Mouse (Mus musculus) CD4-positive helper T cell, adult 2 months (primary cell): Measurements from ENCODE around the gene Pnp2.
"Not testable (repeated sequence)": the region's sequence is repeated elsewhere in the genome, so short reads cannot be mapped to it uniquely, and the experiment has no call there.

ENCODE experiments used
- DNase-seq: peaks from one replicate; pipeline ENCODE4 v3.0.0-alpha.2; 2012; ENCODE audit warnings: low read depth, missing footprints, low spot score

Gene Pnp2

DNA sequence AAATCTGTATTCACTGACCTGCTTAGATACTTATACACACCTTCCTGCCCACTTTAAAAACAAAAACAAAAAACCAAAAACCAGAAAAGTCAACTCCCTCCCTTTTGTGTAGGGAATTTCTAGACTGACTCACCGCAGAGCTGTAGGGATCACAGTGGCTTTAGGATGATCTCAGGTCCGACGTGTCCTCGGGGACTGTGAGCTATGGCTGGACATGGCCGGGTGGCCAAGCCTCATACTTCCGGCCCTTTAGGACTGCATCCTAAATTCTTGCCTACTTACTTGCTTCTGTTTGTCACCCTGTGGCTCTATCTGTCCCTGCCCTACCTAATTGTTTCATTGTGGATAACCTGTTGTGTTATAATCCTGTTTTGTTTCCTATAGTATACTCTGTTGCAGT is 932 bp downstream of the Pnp2 start:
- DNase-seq: not testable (repeated sequence)

DNA sequence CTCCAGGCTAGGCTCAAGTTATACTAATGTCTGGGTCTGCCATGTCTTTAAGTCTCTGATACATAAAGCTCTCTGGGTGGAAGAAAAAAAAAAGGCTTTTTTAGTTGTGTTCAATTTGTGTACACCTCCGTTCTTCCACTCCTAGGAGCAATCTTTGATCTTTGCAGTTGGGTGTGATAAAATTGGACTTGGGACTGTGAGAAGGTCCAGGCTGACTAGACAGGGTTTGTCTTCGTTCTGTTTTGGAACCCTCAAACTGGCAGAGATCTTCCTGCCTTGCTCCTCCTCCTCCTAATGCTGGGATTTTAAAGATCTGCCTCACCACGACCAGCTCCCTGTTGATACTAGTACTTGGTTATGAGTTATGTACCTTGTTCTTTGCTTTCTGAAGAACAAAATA is 1.4 kb downstream of the Pnp2 start:
- DNase-seq: not testable (repeated sequence)

DNA sequence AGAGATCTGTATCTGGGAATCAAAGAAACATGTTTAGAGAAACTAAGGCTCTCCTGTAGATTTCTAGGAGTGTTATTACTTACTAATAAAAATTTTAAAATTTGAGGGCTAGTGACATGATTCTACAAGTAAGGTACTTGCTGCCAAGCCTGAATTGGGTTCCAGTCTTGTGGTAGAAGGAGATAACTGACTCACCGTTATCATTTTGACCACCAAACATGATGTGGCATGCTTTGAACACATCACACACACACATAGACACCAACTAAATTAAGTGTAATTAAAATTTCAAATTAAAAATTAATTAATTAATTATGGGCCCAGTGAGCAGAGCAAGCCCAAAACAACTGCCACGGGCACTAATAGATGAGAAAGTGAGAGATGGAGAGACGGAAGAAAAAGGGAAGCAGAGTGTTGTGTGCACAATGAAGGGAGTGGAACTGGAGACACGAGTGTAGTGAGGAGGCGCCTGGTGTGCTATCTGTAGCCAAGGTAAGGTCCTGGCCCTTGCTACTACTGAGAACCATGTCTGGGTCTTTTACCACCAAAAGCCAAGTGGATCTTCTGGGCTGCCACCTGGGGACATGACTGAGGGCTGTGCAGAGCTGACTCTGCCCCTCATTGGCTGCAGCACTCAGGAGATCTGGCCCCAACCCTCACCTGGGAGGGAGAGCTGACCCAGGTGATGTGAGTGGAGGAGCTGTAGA is 2.6 kb downstream of the Pnp2 start:
- not testable (repeated sequence) for DNase-seq

DNA sequence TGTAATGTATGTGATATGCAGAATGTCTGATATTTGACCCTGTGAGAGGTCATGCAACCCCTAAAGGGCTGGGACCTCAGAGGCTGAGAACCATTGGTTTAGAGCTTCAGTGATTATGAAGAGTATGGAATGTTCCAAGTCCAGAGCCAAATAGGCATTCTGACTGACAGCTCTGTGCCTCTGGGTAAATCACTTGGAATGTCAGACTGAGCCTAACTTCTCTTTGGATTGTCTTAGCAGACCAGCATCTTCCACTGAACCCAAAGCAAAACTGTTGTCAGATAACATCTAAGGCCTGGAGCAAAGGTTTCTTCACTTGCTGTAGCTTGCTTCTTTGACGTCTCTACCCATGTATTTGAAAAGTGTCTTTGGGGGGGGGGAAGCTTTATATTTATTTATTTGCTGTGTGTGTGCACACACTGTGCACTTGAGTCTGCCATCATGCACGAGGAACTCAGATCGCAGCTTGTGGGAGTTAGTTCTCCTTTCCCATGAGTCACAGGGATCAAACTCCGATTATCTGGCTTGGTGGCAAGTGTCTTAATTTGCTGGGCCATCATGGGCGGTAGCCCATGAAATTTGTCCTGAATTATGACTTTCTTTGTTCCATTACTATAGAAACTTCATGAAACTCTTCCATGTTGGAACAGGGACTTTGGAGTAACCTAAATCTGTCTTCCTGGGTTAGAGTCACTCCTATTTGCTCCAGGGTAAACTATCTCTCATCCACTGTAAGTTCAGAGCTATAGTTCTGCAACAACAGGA is 12.6 kb downstream of the Pnp2 start:
- no peak for DNase-seq

DNA sequence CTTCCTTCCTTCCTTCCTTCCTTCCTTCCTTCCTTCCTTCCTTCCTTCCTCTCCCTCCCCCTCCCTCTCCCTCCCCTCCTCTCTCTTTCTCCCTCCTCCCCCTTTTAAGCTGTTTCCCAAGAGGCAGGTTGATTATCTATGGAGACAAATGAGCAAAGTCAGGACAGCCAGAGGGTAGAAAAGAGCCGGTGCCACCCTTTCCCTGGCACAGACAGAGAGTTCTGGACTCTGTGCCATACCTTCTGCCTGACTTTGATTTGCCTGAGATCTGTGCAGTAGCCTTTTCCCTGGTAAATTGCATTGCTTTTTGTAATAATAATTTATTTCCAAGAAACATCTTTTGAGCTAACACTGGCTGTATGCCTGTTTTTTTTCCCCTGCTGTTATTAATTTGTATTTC is 13.2 kb downstream of the Pnp2 start:
- DNase-seq: no peak

DNA sequence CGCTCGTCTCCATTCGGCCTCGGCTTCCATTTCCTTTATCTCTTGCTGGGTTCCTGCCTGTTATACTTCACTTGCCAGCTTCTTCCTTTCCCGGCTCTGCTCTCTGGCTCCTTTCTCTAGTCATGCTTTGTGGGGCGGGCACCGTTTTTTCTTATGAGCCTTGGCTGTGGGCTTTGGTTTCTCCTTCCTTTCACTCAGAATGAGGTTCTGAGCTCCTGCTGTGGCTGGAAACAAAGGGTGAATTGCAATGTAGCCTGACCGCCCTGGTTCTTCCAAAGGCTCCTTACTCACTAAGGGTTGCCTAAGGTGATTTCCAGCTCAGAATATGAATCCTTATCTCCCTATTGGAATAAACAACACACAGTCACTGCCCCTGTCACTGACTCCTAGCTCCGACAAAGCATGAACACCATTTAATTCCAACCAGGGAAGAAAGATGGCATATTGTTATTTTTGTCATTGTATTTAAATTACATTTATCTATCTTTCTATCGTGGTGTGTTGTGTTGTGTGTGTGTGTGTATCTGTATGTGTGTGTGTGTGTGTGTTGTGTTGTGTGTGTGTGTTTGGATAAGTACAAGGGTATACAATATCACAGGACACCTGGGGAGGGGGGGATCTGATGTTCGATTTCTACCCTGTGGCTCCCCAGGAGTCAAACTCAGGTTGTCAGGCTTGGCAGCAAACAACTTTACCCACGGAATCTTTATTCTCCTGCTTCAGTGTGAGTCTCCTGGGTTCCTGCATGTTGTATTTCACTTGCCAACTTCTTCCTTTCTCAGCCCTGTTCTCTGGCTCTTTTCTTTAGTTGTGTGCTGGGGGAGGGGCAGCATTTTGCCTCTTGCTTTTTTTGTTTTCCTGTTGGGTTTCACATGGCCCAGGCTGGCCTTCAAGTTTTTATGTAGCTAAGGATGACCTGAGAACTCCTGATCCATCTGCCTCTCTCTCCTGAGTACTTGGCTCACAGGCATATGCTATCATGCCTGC is 14.1 kb downstream of the Pnp2 start:
- no peak for DNase-seq

DNA sequence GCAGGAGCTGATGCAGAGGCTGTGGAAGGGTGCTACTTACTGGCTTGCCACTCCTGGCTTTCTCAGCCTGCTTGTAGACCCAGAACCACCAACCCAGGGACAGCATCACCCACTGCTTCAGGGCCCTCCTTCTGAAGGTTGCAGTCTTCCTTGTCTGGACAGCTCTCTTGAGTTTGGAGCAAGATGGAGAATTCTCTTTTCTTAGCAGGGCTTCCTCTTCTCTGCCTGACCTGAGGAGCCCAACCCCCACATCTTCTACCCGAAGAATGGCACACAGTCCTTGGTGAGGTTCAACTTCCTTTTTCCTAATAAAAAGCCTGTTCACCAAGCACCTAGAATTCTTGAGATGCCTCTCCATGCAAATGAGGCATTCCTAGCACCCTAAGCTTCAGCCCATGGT is 15.0 kb downstream of the Pnp2 start:
- DNase-seq: no peak

DNA sequence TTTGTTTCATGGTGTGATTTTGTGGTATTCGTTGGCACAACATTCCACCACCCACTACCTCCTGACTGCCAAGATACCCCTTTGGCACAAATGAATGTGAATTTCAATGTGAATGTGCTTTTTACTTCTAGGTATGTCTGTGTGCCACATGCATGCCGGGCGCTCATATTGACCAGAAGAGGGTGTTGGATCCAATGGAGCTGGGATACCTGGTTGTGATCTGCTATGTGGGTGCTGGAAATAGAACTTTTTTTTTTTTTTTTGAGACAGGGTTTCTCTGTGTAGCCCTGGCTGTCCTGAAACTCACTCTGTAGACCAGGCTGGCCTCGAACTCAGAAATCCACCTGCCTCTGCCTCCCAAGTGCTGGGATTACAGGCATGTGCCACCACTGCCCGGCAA is 17.3 kb downstream of the Pnp2 start:
- DNase-seq: not testable (repeated sequence)

DNA sequence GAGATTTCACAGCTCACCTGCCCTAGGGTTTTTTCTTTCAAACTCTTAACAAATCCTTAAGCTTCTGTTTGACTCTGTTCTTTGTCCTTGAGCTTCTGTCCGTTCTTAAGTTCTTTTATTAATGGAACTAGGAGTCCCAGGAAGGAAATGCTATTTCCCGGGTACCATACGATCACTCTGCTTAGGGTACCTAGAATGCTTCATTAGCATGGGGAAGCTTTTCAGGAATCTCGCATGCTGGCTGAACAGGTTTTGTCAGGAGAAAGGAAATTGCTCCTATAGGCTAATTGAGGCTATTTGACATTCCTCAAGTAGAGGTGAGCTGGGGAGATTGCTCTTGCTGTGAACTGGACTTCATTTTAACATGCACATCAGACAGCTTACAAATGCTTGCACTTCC is 17.9 kb downstream of the Pnp2 start:
- DNase-seq: no peak

DNA sequence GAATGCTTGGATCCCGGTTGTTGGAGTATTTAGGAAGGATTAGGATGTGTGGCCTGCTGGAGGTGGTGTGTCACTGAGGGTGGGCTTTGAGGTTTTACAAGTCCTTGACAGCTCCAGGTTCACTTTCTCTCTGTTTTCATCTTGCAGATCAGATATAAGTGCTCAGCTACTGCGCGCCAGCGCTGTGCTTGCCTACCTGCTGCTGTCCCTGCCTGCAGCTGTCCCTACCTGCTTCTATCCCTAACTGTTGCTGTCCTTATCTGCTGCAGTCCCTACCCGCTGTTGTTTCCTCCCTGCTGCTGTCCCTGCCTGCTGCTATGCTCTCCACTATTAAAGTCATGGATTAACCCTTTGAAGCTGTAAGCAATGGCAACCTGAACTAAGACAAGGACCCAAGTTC is 19.2 kb downstream of the Pnp2 start:
- DNase-seq: no peak

DNA sequence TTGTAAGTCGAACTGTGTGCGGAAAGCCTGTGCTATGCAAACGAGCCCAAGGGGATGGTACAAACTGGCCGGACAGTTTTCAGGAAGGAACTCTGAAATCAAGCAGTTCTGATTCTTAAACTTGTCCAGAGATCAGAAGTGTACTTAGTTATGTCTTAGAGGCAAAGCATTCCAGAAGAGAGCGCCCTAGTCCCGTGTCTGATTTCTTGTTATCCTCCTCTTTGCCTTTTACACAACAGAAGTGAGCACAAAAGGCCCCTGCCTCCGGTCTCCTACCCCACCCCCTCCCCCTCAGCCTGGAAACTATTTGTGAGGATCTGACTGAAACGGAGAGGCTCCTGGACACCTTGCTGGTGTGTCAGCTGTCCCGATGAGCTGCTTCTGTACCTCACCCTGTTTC is 20.9 kb downstream of the Pnp2 start:
- no peak for DNase-seq

DNA sequence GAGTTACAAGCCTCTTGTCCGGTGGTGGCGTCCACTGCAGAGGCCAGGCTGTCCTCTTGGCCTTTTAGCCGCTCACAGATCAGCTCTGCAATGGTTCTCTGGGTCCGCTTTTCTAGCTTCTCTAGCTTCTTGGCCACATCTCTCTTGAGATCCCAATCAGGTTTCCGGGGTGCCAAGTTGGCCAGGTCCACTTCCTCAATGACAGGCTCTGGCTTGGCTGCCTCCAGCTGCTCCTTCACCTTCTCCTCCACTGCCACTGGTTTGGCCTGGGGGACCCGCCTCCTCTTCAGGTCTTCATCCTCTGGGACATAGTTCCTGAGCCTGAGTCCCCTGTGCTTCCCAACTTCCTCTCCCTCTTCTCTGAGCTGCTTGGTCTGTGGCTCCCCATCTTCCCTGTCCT is 22.7 kb downstream of the Pnp2 start:
- not testable (repeated sequence) for DNase-seq

DNA sequence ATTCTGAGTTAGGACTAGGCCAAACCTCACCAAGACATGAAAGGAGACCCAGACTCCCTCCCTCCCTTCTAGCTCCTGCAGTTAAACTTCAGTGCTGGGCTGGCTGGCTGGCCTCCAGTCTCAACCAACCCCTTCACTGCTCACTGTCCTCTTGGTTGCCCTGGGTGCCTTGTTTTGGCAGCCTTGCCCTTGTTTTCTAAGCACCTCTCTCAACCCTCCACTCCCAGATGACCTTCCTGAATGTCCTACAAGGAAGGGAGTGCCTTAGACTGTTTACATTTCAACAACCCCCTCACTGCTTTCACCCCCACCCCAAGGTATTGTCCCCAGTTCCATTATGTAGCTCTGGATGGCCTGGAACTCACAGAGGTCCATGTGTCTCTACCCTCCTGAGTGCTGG is 23.8 kb downstream of the Pnp2 start:
- no peak for DNase-seq

DNA sequence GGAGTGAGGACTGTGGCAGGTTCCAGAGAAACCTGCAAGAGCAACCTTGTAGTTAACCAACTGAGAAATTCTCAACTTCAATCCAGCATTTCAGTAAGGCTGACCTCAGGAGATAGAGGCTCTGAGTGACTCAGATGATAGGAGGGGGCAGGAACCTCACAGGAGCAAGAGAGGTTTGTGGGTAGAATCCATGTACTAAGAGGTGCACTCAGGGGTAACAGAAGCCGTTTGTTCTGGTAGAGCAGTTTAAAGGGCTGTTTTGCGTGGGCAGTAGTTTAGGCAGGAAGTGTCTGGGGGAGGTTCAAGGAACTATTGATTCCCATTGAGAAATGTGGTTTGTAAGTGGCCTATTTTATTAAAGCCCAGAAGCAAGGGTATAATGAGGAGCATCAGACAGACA is 25.4 kb downstream of the Pnp2 start:
- peak; percentile 52 for DNase-seq

DNA sequence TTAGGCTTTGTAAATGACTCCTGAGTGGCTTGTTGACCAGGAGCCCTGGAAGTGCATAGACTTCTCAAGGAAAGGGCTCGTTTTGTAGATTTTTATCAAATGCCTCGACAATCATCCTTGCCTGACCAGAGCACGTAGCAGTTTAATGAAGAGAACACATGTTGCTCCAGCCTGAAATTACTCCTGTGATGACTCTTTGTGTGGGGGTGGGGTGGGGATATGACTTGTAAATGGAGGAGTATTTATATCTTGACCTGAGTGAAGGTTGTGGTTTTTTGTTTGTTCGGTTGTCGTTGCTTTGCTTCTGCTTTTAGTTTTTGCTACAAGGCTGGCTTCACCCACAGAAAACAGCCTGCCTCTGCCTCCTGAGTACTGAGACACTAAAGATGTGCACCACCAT is 26.0 kb downstream of the Pnp2 start:
- DNase-seq: no peak

DNA sequence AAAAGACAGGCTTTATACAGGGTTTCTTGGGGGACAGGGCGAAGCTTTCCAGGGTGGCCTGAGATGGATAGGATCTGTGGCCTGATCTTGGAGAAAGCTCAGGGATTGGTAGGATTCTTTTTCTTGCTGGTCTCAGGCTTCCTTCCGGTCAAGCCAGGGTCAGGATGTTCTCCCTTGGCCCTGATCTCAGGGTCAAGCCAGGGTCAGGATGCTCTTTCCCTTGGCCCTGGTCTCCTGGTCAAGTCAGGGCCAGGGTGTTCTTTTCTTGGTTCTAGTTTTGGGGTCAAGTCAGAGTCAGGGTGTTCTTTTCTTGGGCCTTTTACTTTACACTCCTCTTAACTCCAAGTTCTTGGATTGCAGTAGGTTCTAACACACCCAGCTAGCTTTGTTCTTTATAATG is 31.9 kb downstream of the Pnp2 start:
- no peak for DNase-seq

DNA sequence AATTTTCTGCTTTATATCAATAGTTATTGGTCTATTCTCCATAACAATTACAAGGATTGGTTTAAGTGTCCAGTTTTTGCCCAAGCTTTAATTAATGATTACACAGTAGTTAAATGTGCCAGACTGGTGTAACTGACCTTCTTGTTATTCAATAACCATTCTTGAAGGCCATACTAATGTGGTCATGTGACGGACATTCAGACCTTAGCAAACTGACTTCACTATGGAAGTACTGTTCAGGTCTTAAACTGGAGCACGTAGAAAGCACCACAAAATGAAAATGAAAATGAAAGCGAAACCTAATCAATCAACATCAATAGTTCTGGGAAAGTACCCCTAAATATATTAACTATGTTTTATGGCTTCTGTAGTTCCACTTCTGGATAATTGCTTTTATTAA is 35.2 kb downstream of the Pnp2 start:
- DNase-seq: peak; percentile 62

DNA sequence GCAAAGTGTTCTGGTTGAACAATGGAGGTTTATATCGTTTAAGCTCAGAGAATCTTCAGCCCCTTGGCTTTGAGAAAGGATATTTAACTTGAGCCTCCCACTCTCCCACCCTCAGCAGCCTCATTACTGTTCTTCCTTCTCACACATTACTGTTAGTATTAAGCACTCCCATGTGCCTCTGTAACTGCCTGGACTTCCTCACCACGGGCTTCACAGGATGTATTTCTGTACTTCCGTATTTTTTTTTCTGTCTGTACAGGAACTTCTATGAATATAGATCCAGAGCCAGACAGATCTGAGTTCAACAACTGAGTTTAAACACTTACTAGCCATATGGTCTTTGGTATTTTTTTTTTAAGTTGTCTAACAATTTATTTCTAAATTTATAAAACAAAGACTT is 41.3 kb downstream of the Pnp2 start:
- no peak for DNase-seq

DNA sequence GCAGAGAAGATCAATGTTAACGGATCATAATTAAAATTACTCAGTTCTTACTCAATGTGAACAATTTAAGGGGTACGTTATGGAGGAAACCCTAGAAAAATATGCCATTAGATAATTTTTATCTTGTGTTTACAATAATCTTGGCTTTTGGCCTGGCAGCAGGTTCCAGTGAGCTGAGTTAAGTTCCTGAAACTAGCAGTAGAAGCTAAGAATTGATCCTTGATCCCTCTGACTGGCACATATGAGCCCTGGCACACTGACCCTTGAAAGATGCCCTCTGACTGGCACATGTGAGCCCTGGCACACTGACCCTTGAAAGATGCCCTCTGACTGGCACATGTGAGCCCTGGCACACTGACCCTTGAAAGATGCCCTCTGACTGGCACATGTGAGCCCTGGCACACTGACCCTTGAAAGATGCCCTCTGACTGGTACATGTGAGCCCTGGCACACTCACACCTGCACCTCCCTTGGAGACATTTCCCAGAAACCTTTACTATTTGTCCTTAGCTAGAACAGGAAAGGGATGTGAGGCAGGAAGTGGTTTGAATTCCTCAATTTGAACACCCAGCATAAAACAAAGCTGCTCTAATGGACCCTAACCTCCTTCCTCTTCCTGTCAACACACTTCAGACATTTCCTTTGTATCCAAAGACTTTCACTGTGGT is 42.3 kb downstream of the Pnp2 start:
- DNase-seq: peak; percentile 16

DNA sequence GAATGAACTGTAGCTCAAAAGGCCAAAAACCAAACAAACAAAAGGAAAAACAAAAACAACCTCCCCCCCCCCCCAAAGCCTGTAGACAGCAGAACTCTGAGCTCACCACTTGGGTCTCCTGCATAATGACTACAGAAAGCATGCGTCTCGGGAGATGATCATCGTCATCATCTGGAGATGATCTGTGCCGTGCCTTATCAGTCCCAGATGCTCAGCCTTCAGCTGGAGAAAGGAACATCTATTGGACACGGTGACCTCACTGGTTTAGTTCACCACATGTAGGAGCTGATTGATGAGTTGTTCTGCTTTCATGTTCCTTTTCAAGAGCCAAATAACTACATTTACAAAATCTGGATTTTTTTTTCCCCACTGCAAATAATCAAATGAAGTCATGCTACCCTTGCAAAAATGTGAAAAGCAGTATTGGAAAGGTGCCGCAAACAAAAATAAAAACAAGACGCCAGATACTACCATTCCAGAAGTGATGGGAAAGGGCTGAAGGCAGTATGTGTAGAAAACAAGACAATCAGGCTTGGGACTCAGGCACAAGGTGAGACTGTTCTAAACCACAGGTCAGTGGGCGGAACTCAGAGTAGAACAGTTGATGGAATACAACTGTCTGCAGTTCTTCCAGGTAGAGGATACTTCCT is 51.5 kb downstream of the Pnp2 start, which contains the start of gene Rnase10:
Gene Rnase10, plus strand, starts transcription at position 600 of the 650 bp plus-strand sequence.
- no peak for DNase-seq
